Mouse (Mus musculus) stomach, embryonic 16.5 days (tissue): ENCODE results near the gene Sult4a1. TPM values are rescaled to one million over a fixed set of nuclear protein-coding genes. Genes with fewer than 3 reads are reported as not detected.
A peak's percentile ranks its signal among the peaks of the same experiment; 100 is the strongest.

ENCODE experiments used
- ATAC-seq: fragments of 200-750 bp; cut with Nextera tagmentation; 2 replicates; pipeline ENCODE4 v1.8.0; 2017; ENCODE audit warnings: moderate number of reproducible peaks, moderate TSS enrichment; ENCODE audit not compliant: insufficient read depth, low FRiP score
- H3K27ac ChIP-seq: fragments of 300-500 bp; sonication (generic); 2 replicates; pipeline ENCODE4 v1.5.1; 2014; ENCODE audit warnings: low read length
- H3K27me3 ChIP-seq: fragments of 300-500 bp; sonication (generic); 2 replicates; pipeline ENCODE4 v1.6.1; 2014; ENCODE audit warnings: low read length, control low read depth, mixed read lengths; ENCODE audit not compliant: control insufficient read depth, insufficient read depth
- H3K36me3 ChIP-seq: fragments of 300-500 bp; sonication (generic); 2 replicates; pipeline ENCODE4 v1.6.1; 2014; ENCODE audit warnings: low read length; ENCODE audit not compliant: control insufficient read depth, insufficient read depth
- H3K4me1 ChIP-seq: fragments of 300-500 bp; sonication (generic); 2 replicates; pipeline ENCODE4 v1.6.1; 2014; ENCODE audit warnings: low read length, control low read depth, mixed read lengths; ENCODE audit not compliant: control insufficient read depth, insufficient read depth
- H3K4me2 ChIP-seq: fragments of 300-500 bp; sonication (generic); 2 replicates; pipeline ENCODE4 v1.6.1; 2014; ENCODE audit warnings: low read depth, low read length, mixed read lengths
- H3K4me3 ChIP-seq: fragments of 300-500 bp; sonication (generic); replicated peaks from 2 replicates; pipeline ENCODE4 v1.5.1; 2014; ENCODE audit warnings: mild to moderate bottlenecking, low read length
- H3K9ac ChIP-seq: fragments of 300-500 bp; sonication (generic); 2 replicates; pipeline ENCODE4 v1.6.1; 2014; ENCODE audit warnings: low read length
- H3K9me3 ChIP-seq: fragments of 300-500 bp; sonication (generic); replicated peaks from 2 replicates; pipeline ENCODE4 v1.6.1; 2016; ENCODE audit warnings: low read length, control low read depth; ENCODE audit not compliant: control insufficient read depth
- WGBS: fragments of 180-500 bp; shearing (Covaris S2); extraction: QIAGEN DNeasy Blood & Tissue Kit; methylation state at CpG from one replicate; pipeline ENCODE4 v1.1.7; 2014; 5-methylcytosine and 5-hydroxymethylcytosine counted together
- polyA plus RNA-seq: library from polyadenylated mRNA; unstranded; fragments of >200 nt; fragmentation: Nextera tagmentation; extraction: Ambion mirVana; gene quantifications from 2 replicates; pipeline ENCODE4 v1.2.1, GENCODE M21; 2015

Gene Sult4a1
- polyA plus RNA-seq, result 4.0 and 5.2 TPM in 2 replicates

- Histone ChIP-seq H3K27me3 (peaks cover 28% of the 10 kb centered on the region; the same call in 1 of the 2 replicates), H3K9ac (peak within 1 kb of the TSS; percentile 57)
- WGBS, result 1% methylated on average over 77 of the region's 77 CpGs
These were observed at the start of gene Sult4a1 for GRCm38 (mm10) chr15:84105105-84105923. TSS of gene Sult4a1 (minus strand) at chr15:84105754.

DNA sequence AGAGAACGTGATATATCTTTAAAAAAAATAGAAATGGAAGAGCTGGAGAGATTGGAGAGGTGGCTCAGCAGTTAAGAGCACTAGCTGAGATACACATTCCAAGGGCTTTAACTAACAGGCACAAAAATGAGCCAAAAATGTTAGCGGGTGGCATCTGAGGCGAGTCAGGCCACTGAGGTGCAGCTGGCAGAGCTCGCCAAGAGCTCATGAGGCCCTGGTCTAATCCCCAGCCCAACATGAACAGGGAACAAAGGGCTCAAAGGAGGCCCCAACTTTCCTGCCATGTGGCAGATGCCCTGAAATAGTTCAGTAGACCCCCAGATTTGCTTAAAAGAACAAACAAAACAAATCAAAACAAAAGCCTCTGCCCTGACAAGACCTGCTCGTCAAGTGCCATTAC, 35.4 kb upstream of the Sult4a1 start:
- Histone ChIP-seq H3K4me2 (no peak overlapping the region), H3K36me3 (no peaks in the 10 kb centered on the region), H3K27me3 (no peaks in the 10 kb centered on the region), H3K4me3 (no peak overlapping the region), H3K27ac (no peak overlapping the region), H3K9me3 (no peaks in the 10 kb centered on the region), H3K9ac (no peak overlapping the region), H3K4me1 (no peaks in the 10 kb centered on the region; the same call in 1 of the 2 replicates)
- WGBS, result 62% methylated on average over 5 of the region's 5 CpGs
- no peak for ATAC-seq

More at GRCm38 (mm10) chr15:84105105-84105923, at the start of gene Sult4a1:
- Histone ChIP-seq H3K4me1 (peaks cover 5% of the 10 kb centered on the region; the same call in 1 of the 2 replicates), H3K36me3 (no peaks in the 10 kb centered on the region), H3K4me2 (peak within 1 kb of the TSS; percentile 92), H3K27ac (no peak within 1 kb of the TSS), H3K9me3 (no peaks in the 10 kb centered on the region), H3K4me3 (peak within 1 kb of the TSS; percentile 57)
- ATAC-seq, result 0 out of 2 replicates have a peak, but pooled peaks have one; percentile 34

DNA sequence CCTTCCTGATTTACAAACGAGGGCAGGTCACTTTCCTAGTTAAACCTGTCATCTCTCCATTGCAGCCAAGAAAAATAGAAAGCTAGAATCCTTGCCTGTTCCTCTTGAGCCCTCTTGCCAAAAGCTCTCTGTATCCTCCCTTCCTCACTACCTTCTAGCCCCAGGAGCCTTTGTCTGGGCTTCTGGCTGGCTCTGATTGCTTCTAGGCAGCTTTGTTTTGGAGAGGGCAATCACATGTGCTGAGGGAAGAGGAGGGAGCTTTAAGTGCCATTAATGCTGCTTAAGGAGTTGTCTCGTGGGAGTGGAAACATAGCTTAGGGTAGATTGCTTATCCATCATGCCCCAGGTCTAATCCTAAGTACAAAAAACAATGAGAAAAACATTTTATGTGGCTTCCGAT, 34.6 kb upstream of the Sult4a1 start:
- no peak for ATAC-seq
- WGBS, result 53% methylated on average over 3 of the region's 3 CpGs
- no peak overlapping the region for H3K4me3 ChIP-seq
- H3K9ac ChIP-seq, result no peak overlapping the region
- no peak overlapping the region for H3K4me2 ChIP-seq
- no peak overlapping the region for H3K27ac ChIP-seq
- no peaks in the 10 kb centered on the region for H3K36me3 ChIP-seq
- H3K9me3 ChIP-seq, result no peaks in the 10 kb centered on the region; the same call in 1 of the 2 replicates
- H3K4me1 ChIP-seq, result no peaks in the 10 kb centered on the region; the same call in 1 of the 2 replicates
- no peaks in the 10 kb centered on the region for H3K27me3 ChIP-seq

DNA sequence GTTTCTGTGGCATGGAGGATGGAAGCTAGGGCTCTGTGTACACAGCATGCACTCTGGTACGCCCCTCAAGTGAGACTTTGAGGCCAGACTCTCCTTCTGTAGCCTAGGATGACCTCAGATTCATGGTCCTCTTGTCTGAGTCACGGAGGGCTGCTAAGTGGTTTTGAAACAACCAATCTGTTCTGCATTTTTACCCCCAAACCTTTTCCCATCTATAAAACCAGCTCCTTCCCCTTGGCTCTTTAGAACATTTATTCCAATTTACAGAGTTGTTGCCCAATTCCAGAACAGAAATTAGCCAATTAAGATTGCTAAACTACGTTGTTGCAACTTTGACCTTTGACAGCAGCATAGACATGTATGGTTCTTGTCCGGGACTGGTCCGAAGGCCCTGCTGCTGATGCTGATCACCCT, 34.0 kb upstream of the Sult4a1 start:
- no peaks in the 10 kb centered on the region; the same call in 1 of the 2 replicates for H3K9me3 ChIP-seq
- no peaks in the 10 kb centered on the region for H3K27me3 ChIP-seq
- no peak overlapping the region for H3K4me3 ChIP-seq
- no peak overlapping the region for H3K27ac ChIP-seq
- ATAC-seq, result no peak
- no peaks in the 10 kb centered on the region for H3K36me3 ChIP-seq
- 69% methylated on average over 5 of the region's 5 CpGs for WGBS
- no peak overlapping the region for H3K9ac ChIP-seq
- H3K4me1 ChIP-seq, result no peaks in the 10 kb centered on the region; the same call in 1 of the 2 replicates
- H3K4me2 ChIP-seq, result no peak overlapping the region

- Histone ChIP-seq H3K27ac (no peak overlapping the region), H3K27me3 (no peaks in the 10 kb centered on the region), H3K4me1 (no peaks in the 10 kb centered on the region; the same call in 1 of the 2 replicates), H3K4me2 (no peak overlapping the region), H3K9ac (no peak overlapping the region), H3K9me3 (no peaks in the 10 kb centered on the region; the same call in 1 of the 2 replicates), H3K4me3 (no peak overlapping the region), H3K36me3 (no peaks in the 10 kb centered on the region)
- WGBS, result 40% methylated on average over 12 of the region's 12 CpGs
- no peak for ATAC-seq
These were observed 31.2 kb upstream of the Sult4a1 start for GRCm38 (mm10) chr15:84136473-84137415.

DNA sequence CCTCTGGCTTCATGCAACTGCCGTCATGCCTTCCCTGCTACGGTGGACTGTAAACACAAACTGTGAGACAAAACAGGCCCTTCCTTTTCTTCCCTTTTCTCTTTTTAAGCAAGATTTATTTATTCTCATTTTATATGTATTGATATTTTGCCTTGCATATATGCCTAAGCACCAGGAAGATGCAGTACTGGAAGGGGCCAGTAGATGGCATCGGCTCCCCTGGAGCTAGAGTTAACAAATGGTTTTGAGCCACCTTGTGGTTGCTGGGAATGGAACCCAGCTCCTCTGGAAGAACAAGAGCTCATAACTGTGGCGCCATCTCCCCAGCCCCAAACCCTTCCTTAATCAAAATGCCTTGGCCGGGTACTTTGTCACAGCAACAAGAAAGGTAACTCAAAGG, 29.9 kb upstream of the Sult4a1 start:
- no peak overlapping the region for H3K4me2 ChIP-seq
- no peaks in the 10 kb centered on the region; the same call in 1 of the 2 replicates for H3K9me3 ChIP-seq
- no peak overlapping the region for H3K27ac ChIP-seq
- H3K27me3 ChIP-seq, result no peaks in the 10 kb centered on the region
- no peak overlapping the region for H3K4me3 ChIP-seq
- WGBS, result 75% methylated on average over 5 of the region's 5 CpGs
- no peak overlapping the region for H3K9ac ChIP-seq
- no peaks in the 10 kb centered on the region for H3K36me3 ChIP-seq
- H3K4me1 ChIP-seq, result no peaks in the 10 kb centered on the region
- ATAC-seq, result no peak

DNA sequence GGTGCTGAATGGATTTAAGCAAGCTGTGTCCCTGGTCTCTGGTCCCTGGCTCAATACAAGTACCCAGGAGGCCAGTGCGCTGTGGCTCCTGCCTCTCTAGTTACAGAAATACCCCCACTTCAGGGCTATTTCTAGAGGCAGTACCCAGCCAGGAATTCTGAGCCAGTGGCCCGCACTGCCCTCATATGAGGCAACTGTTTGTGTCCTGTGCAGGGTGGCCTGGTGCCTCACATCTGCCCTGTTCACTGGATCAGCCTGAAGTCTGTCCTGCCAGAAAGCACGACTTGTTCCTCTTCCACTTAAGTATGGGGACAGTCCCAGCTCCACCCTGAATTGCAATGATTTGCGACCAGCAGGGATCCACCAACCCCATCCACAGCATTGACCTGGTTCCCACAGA, 27.9 kb upstream of the Sult4a1 start:
- Histone ChIP-seq H3K4me2 (no peak overlapping the region), H3K9me3 (no peaks in the 10 kb centered on the region; the same call in 1 of the 2 replicates), H3K36me3 (no peaks in the 10 kb centered on the region), H3K4me3 (no peak overlapping the region), H3K4me1 (no peaks in the 10 kb centered on the region), H3K27ac (no peak overlapping the region), H3K27me3 (no peaks in the 10 kb centered on the region), H3K9ac (no peak overlapping the region)
- ATAC-seq, result no peak
- 69% methylated on average over 4 of the region's 4 CpGs for WGBS

- Histone ChIP-seq H3K4me1 (no peaks in the 10 kb centered on the region), H3K36me3 (no peaks in the 10 kb centered on the region), H3K9me3 (no peaks in the 10 kb centered on the region; the same call in 1 of the 2 replicates), H3K4me2 (no peak overlapping the region), H3K27ac (no peak overlapping the region), H3K27me3 (no peaks in the 10 kb centered on the region), H3K4me3 (no peak overlapping the region), H3K9ac (no peak overlapping the region)
- ATAC-seq, result 0 out of 2 replicates have a peak, but pooled peaks have one; percentile 17
- WGBS, result 93% methylated on average over 7 of the region's 7 CpGs
These were observed 26.4 kb upstream of the Sult4a1 start for GRCm38 (mm10) chr15:84131971-84132370.
